Mouse (Mus musculus) thymus, postnatal 4 days (tissue): ENCODE results near the gene 5031410I06Rik.
"Not testable (repeated sequence)": the region's sequence is repeated elsewhere in the genome, so short reads cannot be mapped to it uniquely, and the experiment has no call there.

ENCODE experiments used
- DNase-seq: peaks from one replicate; pipeline ENCODE4 v3.0.0; 2021

The 5031410I06Rik gene

DNA sequence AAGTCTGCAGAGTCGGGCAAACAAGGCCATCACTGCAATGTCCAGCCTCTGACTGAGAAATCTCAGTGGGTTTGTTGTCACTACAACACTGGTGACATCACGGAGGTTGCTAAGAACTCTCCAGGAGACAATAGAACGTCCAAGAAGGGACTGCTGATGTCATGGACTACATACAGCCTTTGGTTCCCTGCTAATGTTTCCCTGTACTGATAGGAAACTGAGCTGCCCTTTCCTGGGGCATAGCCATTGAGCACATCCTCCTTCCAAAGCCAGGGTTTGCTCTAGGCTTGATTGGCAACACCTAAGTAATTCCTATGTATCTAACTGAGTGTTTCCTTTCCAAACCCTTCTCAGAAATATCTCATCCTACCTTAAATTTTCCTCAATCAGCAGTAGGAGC, at the start of gene 5031410I06Rik:
Gene 5031410I06Rik, minus strand, starts transcription at position 101 of the 400 bp plus-strand sequence.
- not testable (repeated sequence) for DNase-seq

DNA sequence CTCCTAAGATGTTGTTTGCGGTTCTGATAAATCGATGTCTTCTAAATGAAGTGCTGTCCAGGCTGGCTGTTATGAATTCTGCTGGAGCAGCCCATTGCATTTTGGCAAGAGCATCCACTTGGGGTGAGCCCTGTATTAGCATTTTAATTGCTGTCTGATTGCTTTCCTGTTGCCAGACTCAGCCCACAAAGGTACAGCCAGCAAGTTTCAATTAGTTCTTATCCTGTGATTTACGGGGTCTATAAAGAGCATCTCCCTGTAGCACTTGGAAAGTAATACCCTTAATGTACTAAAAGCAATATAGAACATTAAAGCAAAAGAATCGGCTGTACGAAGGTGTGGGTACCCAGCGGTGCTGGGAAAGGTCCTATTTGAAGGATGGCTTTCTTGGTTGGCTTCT, 37.7 kb upstream of the 5031410I06Rik start:
- DNase-seq = no peak

DNA sequence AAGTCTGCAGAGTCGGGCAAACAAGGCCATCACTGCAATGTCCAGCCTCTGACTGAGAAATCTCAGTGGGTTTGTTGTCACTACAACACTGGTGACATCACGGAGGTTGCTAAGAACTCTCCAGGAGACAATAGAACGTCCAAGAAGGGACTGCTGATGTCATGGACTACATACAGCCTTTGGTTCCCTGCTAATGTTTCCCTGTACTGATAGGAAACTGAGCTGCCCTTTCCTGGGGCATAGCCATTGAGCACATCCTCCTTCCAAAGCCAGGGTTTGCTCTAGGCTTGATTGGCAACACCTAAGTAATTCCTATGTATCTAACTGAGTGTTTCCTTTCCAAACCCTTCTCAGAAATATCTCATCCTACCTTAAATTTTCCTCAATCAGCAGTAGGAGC, 16.2 kb upstream of the 5031410I06Rik start, which contains the start of gene Gm10220:
Gene Gm10220, minus strand, starts transcription at position 101 of the 400 bp plus-strand sequence.
- not testable (repeated sequence) for DNase-seq

DNA sequence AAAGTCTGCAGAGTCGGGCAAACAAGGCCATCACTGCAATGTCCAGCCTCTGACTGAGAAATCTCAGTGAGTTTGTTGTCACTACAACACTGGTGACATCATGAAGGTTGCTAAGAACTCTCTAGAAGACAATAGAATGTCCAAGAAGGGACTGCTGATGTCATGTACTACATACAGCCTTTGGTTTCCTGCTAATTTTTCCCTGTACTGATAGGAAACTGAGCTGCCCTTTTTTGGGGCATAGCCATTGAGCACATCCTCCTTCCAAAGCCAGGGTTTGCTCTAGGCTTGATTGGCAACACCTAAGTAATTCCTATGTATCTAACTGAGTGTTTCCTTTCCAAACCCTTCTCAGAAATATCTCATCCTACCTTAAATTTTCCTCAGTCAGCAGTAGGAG, 16.0 kb downstream of the 5031410I06Rik start, which contains the start of gene Gm10471:
Gene Gm10471, minus strand, starts transcription at position 101 of the 400 bp plus-strand sequence.
- not testable (repeated sequence) for DNase-seq

DNA sequence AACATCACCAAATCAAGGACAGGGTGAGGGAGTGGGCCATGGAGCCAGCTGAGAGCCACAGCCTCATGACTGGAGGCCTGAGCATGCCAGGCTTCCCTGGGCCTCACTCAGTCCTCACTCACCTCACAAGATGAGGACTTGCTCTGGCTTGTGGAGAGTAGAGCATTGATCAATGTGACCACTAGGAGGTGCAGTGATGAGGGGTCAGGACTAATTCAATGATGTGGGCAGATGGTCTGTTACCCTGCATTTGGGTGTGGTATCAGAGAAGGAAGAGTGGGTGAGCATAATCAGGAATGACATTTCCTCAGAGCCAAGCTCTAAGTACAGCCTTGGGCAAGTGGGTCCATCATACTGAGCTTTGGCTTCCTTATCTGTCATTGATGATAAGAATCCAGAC, 26.1 kb downstream of the 5031410I06Rik start:
- peak; percentile 3 for DNase-seq

DNA sequence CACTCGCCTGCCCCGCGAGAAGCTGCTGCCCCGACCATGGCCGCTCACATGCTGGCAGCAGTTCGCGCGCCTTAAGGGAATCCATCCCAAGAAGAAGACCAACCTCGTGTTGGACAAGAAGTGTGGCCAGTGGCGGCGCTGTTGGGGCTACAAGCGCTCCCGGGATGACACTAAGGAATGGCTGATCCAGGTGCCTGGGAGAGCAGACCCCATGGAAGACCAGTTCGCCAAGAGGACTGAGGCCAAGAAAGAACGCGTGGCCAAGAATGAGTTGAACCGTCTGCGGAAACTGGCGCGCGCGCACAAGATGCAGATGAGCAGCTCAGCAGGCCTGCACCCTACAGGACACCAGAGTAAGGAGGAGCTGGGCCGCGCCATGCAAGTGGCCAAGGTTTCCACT, 34.4 kb downstream of the 5031410I06Rik start:
- peak; percentile 4 for DNase-seq

DNA sequence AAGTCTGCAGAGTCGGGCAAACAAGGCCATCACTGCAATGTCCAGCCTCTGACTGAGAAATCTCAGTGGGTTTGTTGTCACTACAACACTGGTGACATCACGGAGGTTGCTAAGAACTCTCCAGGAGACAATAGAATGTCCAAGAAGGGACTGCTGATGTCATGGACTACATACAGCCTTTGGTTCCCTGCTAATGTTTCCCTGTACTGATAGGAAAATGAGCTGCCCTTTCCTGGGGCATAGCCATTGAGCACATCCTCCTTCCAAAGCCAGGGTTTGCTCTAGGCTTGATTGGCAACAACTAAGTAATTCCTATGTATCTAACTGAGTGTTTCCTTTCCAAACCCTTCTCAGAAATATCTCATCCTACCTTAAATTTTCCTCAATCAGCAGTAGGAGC, 46.7 kb downstream of the 5031410I06Rik start, which contains the start of gene Gm7347:
Gene Gm7347, minus strand, starts transcription at position 101 of the 400 bp plus-strand sequence.
- not testable (repeated sequence) for DNase-seq
